Mouse (Mus musculus): ENCODE measurements around the gene Csnk2a1. TPM values are rescaled to one million over a fixed set of nuclear protein-coding genes. Genes with fewer than 3 reads are reported as not detected.
"Not testable (repeated sequence)": the region's sequence is repeated elsewhere in the genome, so short reads cannot be mapped to it uniquely, and the experiment has no call there.

Gene Csnk2a1
- polyA plus RNA-seq, 1 experiment from 2014 or later: 97.8 TPM

- no peak overlapping the region for H3K27ac ChIP-seq (replicated peaks)
- no peak overlapping the region for H3K4me2 ChIP-seq (replicated peaks)
- no peaks in the 10 kb centered on the region for H3K9me3 ChIP-seq
- no peaks in the 10 kb centered on the region for H3K36me3 ChIP-seq
- no peak overlapping the region for H3K9ac ChIP-seq (replicated peaks)
- H3K4me3 ChIP-seq: no peak overlapping the region
- ATAC-seq (ENCODE audit: low FRiP score, low read depth): no peak
- 0 out of 2 replicates have a peak, but pooled peaks cover 3% of the 10 kb centered on the region for H3K4me1 ChIP-seq
- H3K27me3 ChIP-seq: no peaks in the 10 kb centered on the region
- WGBS: 75% methylated on average over 7 of the region's 7 CpGs
Measured at GRCm38 (mm10) chr2:152193346-152193710, 33.3 kb upstream of the Csnk2a1 start.

GRCm38 (mm10) chr2:152194586-152194985 is 32.1 kb upstream of the Csnk2a1 start:
- Histone ChIP-seq H3K9ac (replicated peaks) (no peak overlapping the region), H3K4me2 (replicated peaks) (no peak overlapping the region), H3K27ac (replicated peaks) (no peak overlapping the region), H3K27me3 (no peaks in the 10 kb centered on the region), H3K4me1 (0 out of 2 replicates have a peak, but pooled peaks cover 3% of the 10 kb centered on the region), H3K4me3 (no peak overlapping the region), H3K9me3 (no peaks in the 10 kb centered on the region), H3K36me3 (no peaks in the 10 kb centered on the region)
- ATAC-seq (ENCODE audit: low FRiP score, low read depth): no peak
- 91% methylated on average over 2 of the region's 2 CpGs for WGBS

- peak; percentile 38; the same call in 1 of the 2 replicates for ATAC-seq (ENCODE audit: low FRiP score, low read depth)
- 51% methylated on average over 3 of the region's 3 CpGs for whole genome bisulfite sequencing
Measured at GRCm38 (mm10) chr2:152196896-152197295, 29.7 kb upstream of the Csnk2a1 start.

GRCm38 (mm10) chr2:152197301-152197712 is 29.3 kb upstream of the Csnk2a1 start:
- H3K36me3 ChIP-seq: no peaks in the 10 kb centered on the region
- no peak overlapping the region for H3K4me3 ChIP-seq
- H3K4me2 ChIP-seq (replicated peaks): no peak overlapping the region
- 47% methylated on average over 10 of the region's 10 CpGs for WGBS
- no peaks in the 10 kb centered on the region for H3K9me3 ChIP-seq
- H3K4me1 ChIP-seq: 0 out of 2 replicates have a peak, but pooled peaks cover 3% of the 10 kb centered on the region
- no peak overlapping the region for H3K9ac ChIP-seq (replicated peaks)
- H3K27ac ChIP-seq (replicated peaks): 0 out of 2 replicates have a peak overlapping the region, but pooled peaks have one; percentile 25
- H3K27me3 ChIP-seq: no peaks in the 10 kb centered on the region
- peak; percentile 80 for ATAC-seq (ENCODE audit: low FRiP score, low read depth)

More at GRCm38 (mm10) chr2:152196896-152197295, 29.7 kb upstream of the Csnk2a1 start:
- no peak overlapping the region for H3K9ac ChIP-seq (replicated peaks)
- no peaks in the 10 kb centered on the region for H3K36me3 ChIP-seq
- 0 out of 2 replicates have a peak overlapping the region, but pooled peaks have one; percentile 25 for H3K27ac ChIP-seq (replicated peaks)
- H3K4me2 ChIP-seq (replicated peaks): no peak overlapping the region
- H3K4me3 ChIP-seq: no peak overlapping the region
- H3K27me3 ChIP-seq: no peaks in the 10 kb centered on the region
- no peaks in the 10 kb centered on the region for H3K9me3 ChIP-seq
- 0 out of 2 replicates have a peak, but pooled peaks cover 3% of the 10 kb centered on the region for H3K4me1 ChIP-seq

GRCm38 (mm10) chr2:152206139-152206538 is 20.5 kb upstream of the Csnk2a1 start:
- not testable (repeated sequence) for H3K9ac ChIP-seq (replicated peaks); H3K4me2 ChIP-seq (replicated peaks); H3K4me3 ChIP-seq; ATAC-seq (ENCODE audit: low FRiP score, low read depth); H3K27ac ChIP-seq (replicated peaks); H3K36me3 ChIP-seq; H3K4me1 ChIP-seq; H3K9me3 ChIP-seq; H3K27me3 ChIP-seq
- WGBS: 94% methylated on average over 8 of the region's 9 CpGs

- Histone ChIP-seq H3K27me3 (no peaks in the 10 kb centered on the region), H3K4me1 (no peaks in the 10 kb centered on the region), H3K9me3 (no peaks in the 10 kb centered on the region), H3K9ac (replicated peaks) (no peak overlapping the region), H3K4me2 (replicated peaks) (no peak overlapping the region), H3K4me3 (no peak overlapping the region), H3K36me3 (no peaks in the 10 kb centered on the region), H3K27ac (replicated peaks) (no peak overlapping the region)
- 89% methylated on average over 3 of the region's 3 CpGs for WGBS
- no peak for ATAC-seq (ENCODE audit: low FRiP score, low read depth)
Measured at GRCm38 (mm10) chr2:152211871-152212270, 14.8 kb upstream of the Csnk2a1 start.

GRCm38 (mm10) chr2:152216975-152217374 is 9.7 kb upstream of the Csnk2a1 start:
- no peaks in the 10 kb centered on the region for H3K9me3 ChIP-seq
- ATAC-seq (ENCODE audit: low FRiP score, low read depth): no peak
- H3K27ac ChIP-seq (replicated peaks): no peak overlapping the region
- no peaks in the 10 kb centered on the region for H3K4me1 ChIP-seq
- 86% methylated on average over 1 of the region's 1 CpGs for WGBS
- no peak overlapping the region for H3K4me2 ChIP-seq (replicated peaks)
- no peak overlapping the region for H3K9ac ChIP-seq (replicated peaks)
- H3K36me3 ChIP-seq: no peaks in the 10 kb centered on the region
- no peaks in the 10 kb centered on the region for H3K27me3 ChIP-seq
- no peak overlapping the region for H3K4me3 ChIP-seq

- no peak for ATAC-seq (ENCODE audit: low FRiP score, low read depth)
- H3K36me3 ChIP-seq: no peaks in the 10 kb centered on the region
- whole genome bisulfite sequencing: 74% methylated on average over 8 of the region's 8 CpGs
- H3K4me1 ChIP-seq: peaks cover 19% of the 10 kb centered on the region
- no peak overlapping the region for H3K4me3 ChIP-seq
- no peaks in the 10 kb centered on the region for H3K27me3 ChIP-seq
- H3K9me3 ChIP-seq: no peaks in the 10 kb centered on the region
- no peak overlapping the region for H3K9ac ChIP-seq (replicated peaks)
- no peak overlapping the region for H3K4me2 ChIP-seq (replicated peaks)
- no peak overlapping the region for H3K27ac ChIP-seq (replicated peaks)
Measured at GRCm38 (mm10) chr2:152223521-152224300, 2.9 kb upstream of the Csnk2a1 start.

GRCm38 (mm10) chr2:152225536-152225935 is 1.1 kb upstream of the Csnk2a1 start:
- no peak for ATAC-seq (ENCODE audit: low FRiP score, low read depth)
- Histone ChIP-seq H3K9ac (replicated peaks) (peak overlapping the region; percentile 98; the same call in 1 of the 2 replicates), H3K27ac (replicated peaks) (no peak overlapping the region), H3K4me2 (replicated peaks) (peak overlapping the region; percentile 86; the same call in 1 of the 2 replicates), H3K9me3 (no peaks in the 10 kb centered on the region), H3K27me3 (no peaks in the 10 kb centered on the region), H3K4me1 (peaks cover 22% of the 10 kb centered on the region), H3K4me3 (no peak overlapping the region), H3K36me3 (0 out of 2 replicates have a peak, but pooled peaks cover under 1% of the 10 kb centered on the region)
- WGBS: 86% methylated on average over 7 of the region's 7 CpGs

- ATAC-seq (ENCODE audit: low FRiP score, low read depth): peak; percentile 87
- WGBS: 0% methylated on average over 38 of the region's 38 CpGs
- Histone ChIP-seq H3K9ac (replicated peaks) (peak overlapping the region; percentile 98), H3K27ac (replicated peaks) (peak overlapping the region; percentile 97), H3K9me3 (no peaks in the 10 kb centered on the region), H3K4me3 (peak overlapping the region; percentile 95), H3K27me3 (no peaks in the 10 kb centered on the region), H3K4me1 (peaks cover 22% of the 10 kb centered on the region), H3K4me2 (replicated peaks) (peak overlapping the region; percentile 86), H3K36me3 (peaks cover 7% of the 10 kb centered on the region; the same call in 1 of the 2 replicates)
Measured at GRCm38 (mm10) chr2:152227051-152227481, 427 bp downstream of the Csnk2a1 start.

GRCm38 (mm10) chr2:152230046-152230445 is 3.4 kb downstream of the Csnk2a1 start:
- H3K9ac ChIP-seq (replicated peaks): no peak overlapping the region
- H3K4me3 ChIP-seq: no peak overlapping the region
- no peak overlapping the region for H3K27ac ChIP-seq (replicated peaks)
- no peak overlapping the region for H3K4me2 ChIP-seq (replicated peaks)
- no peaks in the 10 kb centered on the region for H3K9me3 ChIP-seq
- ATAC-seq (ENCODE audit: low FRiP score, low read depth): no peak
- peaks cover 22% of the 10 kb centered on the region for H3K4me1 ChIP-seq
- H3K27me3 ChIP-seq: no peaks in the 10 kb centered on the region
- H3K36me3 ChIP-seq: peaks cover 7% of the 10 kb centered on the region; the same call in 1 of the 2 replicates

GRCm38 (mm10) chr2:152237926-152238325 is 11.3 kb downstream of the Csnk2a1 start:
- H3K36me3 ChIP-seq: peaks cover 24% of the 10 kb centered on the region
- H3K27me3 ChIP-seq: no peaks in the 10 kb centered on the region
- no peak for ATAC-seq (ENCODE audit: low FRiP score, low read depth)
- no peak overlapping the region for H3K27ac ChIP-seq (replicated peaks)
- H3K4me2 ChIP-seq (replicated peaks): no peak overlapping the region
- H3K9me3 ChIP-seq: no peaks in the 10 kb centered on the region
- H3K4me1 ChIP-seq: no peaks in the 10 kb centered on the region
- WGBS: 87% methylated on average over 1 of the region's 1 CpGs
- no peak overlapping the region for H3K4me3 ChIP-seq
- H3K9ac ChIP-seq (replicated peaks): no peak overlapping the region
